Mouse (Mus musculus) embryonic facial prominence, embryonic 12.5 days (tissue): ENCODE results near the gene Gm49358. TPM values are rescaled to one million over a fixed set of nuclear protein-coding genes. Genes with fewer than 3 reads are reported as not detected.

Source experiments
- ATAC-seq: fragments of 200-750 bp; cut with Nextera tagmentation; 2 replicates; pipeline ENCODE4 v1.8.0; 2017; ENCODE audit not compliant: insufficient number of reproducible peaks, insufficient read depth, low FRiP score, low TSS enrichment
- H3K27ac ChIP-seq: fragments of 300-500 bp; sonication (generic); 2 replicates; pipeline ENCODE4 v1.5.1; 2016; ENCODE audit warnings: mild to moderate bottlenecking
- H3K27me3 ChIP-seq: fragments of 300-500 bp; sonication (generic); 2 replicates; pipeline ENCODE4 v1.6.1; 2016; ENCODE audit warnings: mild to moderate bottlenecking, moderate library complexity
- H3K36me3 ChIP-seq: fragments of 300-500 bp; sonication (generic); 2 replicates; pipeline ENCODE4 v1.6.1; 2016; ENCODE audit warnings: mild to moderate bottlenecking
- H3K4me1 ChIP-seq: fragments of 300-500 bp; sonication (generic); 2 replicates; pipeline ENCODE4 v1.6.1; 2016
- H3K4me2 ChIP-seq: fragments of 300-500 bp; sonication (generic); replicated peaks from 2 replicates; pipeline ENCODE4 v1.6.1; 2016; ENCODE audit warnings: mild to moderate bottlenecking, moderate library complexity
- H3K4me3 ChIP-seq: fragments of 300-500 bp; sonication (generic); 2 replicates; pipeline ENCODE4 v1.5.1; 2016; ENCODE audit warnings: mild to moderate bottlenecking
- H3K9ac ChIP-seq: fragments of 300-500 bp; sonication (generic); 2 replicates; pipeline ENCODE4 v1.6.1; 2016; ENCODE audit warnings: mild to moderate bottlenecking, moderate library complexity
- H3K9me3 ChIP-seq: fragments of 300-500 bp; sonication (generic); 2 replicates; pipeline ENCODE4 v1.6.1; 2016; ENCODE audit warnings: mild to moderate bottlenecking, moderate library complexity
- WGBS: fragments of 180-500 bp; shearing (Covaris S2); methylation state at CpG from one replicate; pipeline ENCODE4 v1.1.7; 2016; 5-methylcytosine and 5-hydroxymethylcytosine counted together
- polyA plus RNA-seq: library from polyadenylated mRNA; unstranded; fragments of >200 nt; fragmentation: Nextera tagmentation; extraction: Ambion mirVana; gene quantifications from 2 replicates; pipeline ENCODE4 v1.2.1, GENCODE M21; 2016

Gm49358 gene
- polyA plus RNA-seq, 1 experiment from 2014 or later: not detected

DNA sequence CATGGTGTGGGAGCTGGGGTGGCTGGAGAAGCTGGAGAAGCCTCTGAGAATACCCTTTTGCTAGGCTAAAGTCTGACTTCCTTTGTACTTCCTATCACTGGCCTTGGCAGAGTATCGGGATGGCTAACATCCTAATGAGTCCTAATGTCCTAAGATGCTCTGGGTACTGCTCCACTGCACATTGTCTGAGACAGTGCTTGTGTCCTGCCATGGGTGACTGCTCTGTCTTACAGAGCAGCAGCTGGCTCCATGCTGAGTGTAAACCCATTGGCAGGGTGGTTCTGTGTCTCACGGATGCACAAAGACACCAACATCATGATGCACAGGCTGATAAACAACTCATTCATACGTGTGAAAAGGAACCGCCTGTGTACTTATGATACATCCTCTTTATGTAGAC is 85.3 kb downstream of the Gm49358 start:
- H3K27me3 ChIP-seq: no peaks in the 10 kb centered on the region
- WGBS: 87% methylated on average over 4 of the region's 4 CpGs
- no peaks in the 10 kb centered on the region for H3K36me3 ChIP-seq
- no peak overlapping the region for H3K4me3 ChIP-seq
- H3K9ac ChIP-seq: no peak overlapping the region
- no peaks in the 10 kb centered on the region for H3K9me3 ChIP-seq
- H3K27ac ChIP-seq: no peak overlapping the region
- ATAC-seq: no peak
- no peaks in the 10 kb centered on the region for H3K4me1 ChIP-seq
- no peak overlapping the region for H3K4me2 ChIP-seq

DNA sequence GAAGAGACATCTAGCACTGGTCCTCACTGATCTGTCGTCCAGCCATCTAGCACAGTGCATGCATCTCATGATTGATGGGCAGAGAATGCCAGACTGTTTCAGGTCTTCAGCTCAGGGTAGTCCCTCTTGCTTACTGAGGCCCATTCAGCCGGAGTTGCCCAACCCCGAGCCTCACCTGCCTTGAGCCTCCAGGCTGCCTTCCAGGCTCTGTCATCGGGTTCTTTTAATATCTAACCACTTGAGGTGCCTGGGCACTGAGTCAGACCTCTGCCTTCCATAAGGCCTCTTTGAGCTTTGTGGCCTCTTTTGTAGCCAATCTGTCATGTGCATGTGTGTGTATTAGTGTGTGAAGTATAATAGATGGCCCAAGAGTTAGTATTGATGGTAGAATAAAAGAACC is 85.7 kb downstream of the Gm49358 start:
- no peaks in the 10 kb centered on the region for H3K27me3 ChIP-seq
- H3K9me3 ChIP-seq: no peaks in the 10 kb centered on the region
- H3K4me3 ChIP-seq: no peak overlapping the region
- H3K9ac ChIP-seq: no peak overlapping the region
- ATAC-seq: no peak
- H3K4me2 ChIP-seq: no peak overlapping the region
- H3K4me1 ChIP-seq: no peaks in the 10 kb centered on the region
- 91% methylated on average over 4 of the region's 4 CpGs for WGBS
- no peak overlapping the region for H3K27ac ChIP-seq
- no peaks in the 10 kb centered on the region for H3K36me3 ChIP-seq

DNA sequence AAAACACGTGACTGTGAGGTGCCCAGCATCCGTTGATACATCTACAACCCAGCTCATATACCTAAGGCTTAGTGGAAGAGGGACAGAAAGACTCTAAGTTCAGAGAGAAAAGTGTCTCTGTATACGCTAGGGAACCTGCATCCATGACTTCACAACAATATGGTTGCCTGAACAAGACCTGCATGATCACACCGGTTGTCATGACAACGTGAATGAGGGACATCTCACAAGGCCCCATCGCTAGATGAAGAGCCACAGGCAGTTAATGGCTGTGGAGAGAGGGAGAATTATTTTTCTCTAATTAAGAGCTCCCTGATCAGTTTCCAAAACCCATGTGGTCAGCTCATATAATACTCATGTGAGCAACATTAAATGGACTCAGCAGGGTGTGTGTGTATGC is 88.4 kb downstream of the Gm49358 start:
- no peak for ATAC-seq

DNA sequence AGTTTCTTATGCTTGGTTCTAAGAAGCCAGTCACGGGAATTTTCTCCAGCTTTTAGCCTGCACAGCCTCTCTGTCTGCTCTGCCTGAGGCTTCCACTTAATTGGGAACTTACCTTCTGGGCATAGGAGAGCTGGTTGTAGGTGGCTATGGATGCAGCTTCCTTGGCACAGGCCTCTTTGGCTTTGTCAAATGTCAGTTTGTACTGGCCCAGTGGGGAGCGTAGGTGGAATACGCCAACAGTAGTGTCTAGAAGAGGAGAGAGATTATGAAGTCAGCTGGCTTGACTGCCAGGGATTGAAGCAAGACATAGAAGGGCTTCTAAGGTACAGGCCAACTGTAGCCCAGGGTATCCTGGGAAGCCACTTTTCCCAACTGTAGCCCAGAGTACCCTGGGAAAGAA is 89.7 kb downstream of the Gm49358 start:
- no peaks in the 10 kb centered on the region for H3K27me3 ChIP-seq
- H3K4me1 ChIP-seq: no peaks in the 10 kb centered on the region
- H3K27ac ChIP-seq: no peak overlapping the region
- H3K4me3 ChIP-seq: no peak overlapping the region
- H3K9me3 ChIP-seq: no peaks in the 10 kb centered on the region
- no peak for ATAC-seq
- 74% methylated on average over 3 of the region's 3 CpGs for WGBS
- no peaks in the 10 kb centered on the region for H3K36me3 ChIP-seq
- no peak overlapping the region for H3K9ac ChIP-seq
- H3K4me2 ChIP-seq: no peak overlapping the region

More for the DNA sequence above, 88.4 kb downstream of the Gm49358 start:
- no peak overlapping the region for H3K27ac ChIP-seq
- no peaks in the 10 kb centered on the region for H3K9me3 ChIP-seq
- H3K9ac ChIP-seq: no peak overlapping the region
- H3K4me2 ChIP-seq: no peak overlapping the region
- WGBS: 83% methylated on average over 6 of the region's 6 CpGs
- H3K36me3 ChIP-seq: no peaks in the 10 kb centered on the region
- no peaks in the 10 kb centered on the region for H3K27me3 ChIP-seq
- H3K4me1 ChIP-seq: no peaks in the 10 kb centered on the region
- H3K4me3 ChIP-seq: no peak overlapping the region

DNA sequence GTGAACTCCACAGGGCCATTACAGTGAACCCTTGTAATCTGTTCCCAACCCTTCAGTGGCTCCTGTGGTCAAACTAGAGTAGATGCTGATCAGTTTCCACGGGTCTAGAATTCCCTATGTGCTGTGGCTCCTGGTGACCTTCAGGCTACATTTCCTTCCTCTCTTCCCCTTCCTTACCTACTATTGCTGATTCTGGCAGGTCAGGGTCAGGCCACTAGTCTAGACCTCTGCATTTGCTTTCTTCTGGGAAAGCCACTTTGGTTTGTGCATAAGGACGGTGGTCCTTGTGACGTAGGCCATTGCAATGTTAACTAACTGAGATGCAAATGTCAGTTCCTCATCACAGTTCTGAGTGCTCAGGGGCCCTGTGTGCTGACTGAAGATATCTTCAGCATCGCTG is 96.6 kb downstream of the Gm49358 start:
- no peaks in the 10 kb centered on the region for H3K36me3 ChIP-seq
- WGBS: 69% methylated on average over 4 of the region's 4 CpGs

DNA sequence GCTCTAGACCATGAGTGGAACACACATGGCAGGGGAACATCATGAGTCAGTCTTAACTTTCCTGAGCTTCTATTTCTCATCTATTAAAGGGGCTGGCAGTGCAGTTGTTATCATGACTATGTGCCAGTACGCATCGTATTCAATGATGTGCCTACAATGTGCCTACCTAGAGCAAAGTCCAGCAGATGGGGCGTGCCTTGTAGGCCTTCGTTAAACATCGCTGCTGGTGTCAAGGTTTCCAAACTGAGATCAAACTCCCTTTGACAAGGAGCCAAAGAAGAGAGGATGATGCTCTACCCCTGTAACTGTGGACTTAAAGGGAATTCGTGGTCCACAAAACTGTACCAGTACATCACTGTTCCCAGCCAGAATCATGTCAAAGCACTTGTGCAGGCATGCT is 98.7 kb downstream of the Gm49358 start:
- Histone ChIP-seq H3K4me2 (no peak overlapping the region), H3K9ac (no peak overlapping the region), H3K36me3 (no peaks in the 10 kb centered on the region), H3K4me3 (no peak overlapping the region), H3K27me3 (no peaks in the 10 kb centered on the region), H3K27ac (no peak overlapping the region), H3K4me1 (no peaks in the 10 kb centered on the region), H3K9me3 (no peaks in the 10 kb centered on the region)
- WGBS: 89% methylated on average over 6 of the region's 6 CpGs
- no peak for ATAC-seq

More for the DNA sequence above, 96.6 kb downstream of the Gm49358 start:
- ATAC-seq: no peak
- Histone ChIP-seq H3K4me3 (no peak overlapping the region), H3K4me2 (no peak overlapping the region), H3K27ac (no peak overlapping the region), H3K27me3 (no peaks in the 10 kb centered on the region), H3K9ac (no peak overlapping the region), H3K9me3 (no peaks in the 10 kb centered on the region), H3K4me1 (no peaks in the 10 kb centered on the region)

DNA sequence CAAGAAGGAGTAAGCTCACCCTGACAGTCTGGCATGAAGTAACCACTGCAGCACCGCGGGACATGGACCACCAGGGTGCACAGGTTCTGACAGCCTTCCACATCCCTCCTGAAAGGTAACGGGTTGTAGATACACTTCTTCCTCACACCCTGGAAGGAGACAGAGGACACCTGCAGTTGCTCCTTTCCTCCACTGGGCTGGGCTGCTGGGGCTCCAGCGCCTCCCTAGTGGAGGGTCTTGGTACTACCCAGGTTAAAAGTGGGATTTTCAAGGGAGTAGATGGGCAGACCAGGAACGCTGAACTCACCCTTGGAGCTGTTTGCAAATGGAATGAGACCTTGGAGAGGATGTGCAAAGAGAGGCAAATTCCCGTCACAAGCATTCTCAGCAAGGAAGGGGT is 99.7 kb downstream of the Gm49358 start:
- Histone ChIP-seq H3K9ac (no peak overlapping the region), H3K27ac (no peak overlapping the region), H3K4me1 (no peaks in the 10 kb centered on the region), H3K36me3 (no peaks in the 10 kb centered on the region), H3K9me3 (no peaks in the 10 kb centered on the region), H3K27me3 (no peaks in the 10 kb centered on the region), H3K4me3 (no peak overlapping the region), H3K4me2 (no peak overlapping the region)
- 88% methylated on average over 6 of the region's 6 CpGs for WGBS
- ATAC-seq: no peak

DNA sequence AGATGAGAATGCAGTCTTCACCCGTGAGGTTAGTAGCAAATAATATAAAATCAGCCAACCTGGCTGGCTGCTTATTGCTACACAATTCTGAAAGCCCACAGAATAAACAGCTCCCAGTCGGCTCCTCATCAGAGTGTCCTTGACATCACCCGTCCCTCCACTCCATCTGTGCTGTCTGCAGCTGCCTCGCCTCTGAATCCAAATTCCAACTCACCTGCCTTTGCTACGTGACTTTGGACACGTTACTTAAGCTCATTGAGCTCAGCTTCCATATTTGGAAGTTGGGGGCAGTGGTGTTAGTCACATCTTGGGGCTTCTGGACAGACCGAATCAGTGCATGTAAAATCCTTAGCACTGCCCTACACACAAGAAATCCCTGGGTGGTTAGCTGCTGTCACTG is 108.3 kb downstream of the Gm49358 start:
- Histone ChIP-seq H3K9ac (no peak overlapping the region), H3K4me2 (no peak overlapping the region), H3K9me3 (no peaks in the 10 kb centered on the region), H3K4me3 (no peak overlapping the region), H3K4me1 (no peaks in the 10 kb centered on the region), H3K27ac (no peak overlapping the region), H3K36me3 (no peaks in the 10 kb centered on the region), H3K27me3 (no peaks in the 10 kb centered on the region)
- ATAC-seq: no peak
- WGBS: 80% methylated on average over 7 of the region's 7 CpGs

DNA sequence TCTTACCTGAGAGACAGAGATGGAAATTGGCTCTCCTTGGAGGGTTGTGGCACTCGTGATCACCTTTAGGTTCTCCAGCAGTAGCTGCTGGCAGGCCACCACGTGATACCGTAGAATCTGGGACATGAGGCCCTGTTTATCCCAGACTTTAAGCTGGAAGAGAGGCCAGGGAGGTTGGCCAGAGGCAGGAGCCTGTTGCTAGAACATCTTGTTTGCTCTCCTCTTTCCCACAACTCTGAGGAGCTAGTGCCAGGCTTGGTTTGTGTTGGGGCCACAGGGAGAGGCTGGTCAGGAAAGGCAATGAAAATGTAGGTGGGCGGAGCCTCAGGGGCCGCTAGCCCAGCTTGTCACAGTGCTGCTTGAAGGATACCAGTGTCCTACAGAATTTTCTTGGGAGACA is 108.8 kb downstream of the Gm49358 start:
- Histone ChIP-seq H3K9me3 (no peaks in the 10 kb centered on the region), H3K4me3 (no peak overlapping the region), H3K27ac (no peak overlapping the region), H3K36me3 (no peaks in the 10 kb centered on the region), H3K4me2 (no peak overlapping the region), H3K9ac (no peak overlapping the region), H3K27me3 (no peaks in the 10 kb centered on the region), H3K4me1 (no peaks in the 10 kb centered on the region)
- WGBS: 73% methylated on average over 5 of the region's 5 CpGs
- ATAC-seq: no peak

DNA sequence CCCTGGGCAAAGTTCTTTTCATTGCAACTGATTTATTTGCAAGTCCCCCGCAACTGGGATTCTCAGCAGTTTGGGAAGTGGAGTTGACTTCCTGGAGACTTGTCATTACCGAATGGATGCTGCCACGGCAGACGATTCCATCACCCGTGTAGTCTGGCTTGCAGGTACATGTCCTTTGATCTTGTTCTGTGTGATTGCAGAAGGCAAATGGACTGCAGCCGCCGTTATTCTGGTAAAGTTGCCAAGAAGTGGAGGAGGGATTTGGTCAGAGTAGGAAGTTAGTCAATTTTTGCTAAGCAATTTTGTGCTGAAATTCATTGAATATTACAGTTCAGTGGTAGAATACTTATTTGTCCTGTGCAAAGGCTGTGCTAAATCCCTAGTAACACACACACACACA is 114.9 kb downstream of the Gm49358 start:
- Histone ChIP-seq H3K36me3 (no peaks in the 10 kb centered on the region), H3K4me2 (no peak overlapping the region), H3K27ac (no peak overlapping the region), H3K4me1 (no peaks in the 10 kb centered on the region), H3K9me3 (no peaks in the 10 kb centered on the region), H3K27me3 (no peaks in the 10 kb centered on the region), H3K4me3 (no peak overlapping the region), H3K9ac (no peak overlapping the region)
- 81% methylated on average over 7 of the region's 7 CpGs for WGBS
- ATAC-seq: no peak

DNA sequence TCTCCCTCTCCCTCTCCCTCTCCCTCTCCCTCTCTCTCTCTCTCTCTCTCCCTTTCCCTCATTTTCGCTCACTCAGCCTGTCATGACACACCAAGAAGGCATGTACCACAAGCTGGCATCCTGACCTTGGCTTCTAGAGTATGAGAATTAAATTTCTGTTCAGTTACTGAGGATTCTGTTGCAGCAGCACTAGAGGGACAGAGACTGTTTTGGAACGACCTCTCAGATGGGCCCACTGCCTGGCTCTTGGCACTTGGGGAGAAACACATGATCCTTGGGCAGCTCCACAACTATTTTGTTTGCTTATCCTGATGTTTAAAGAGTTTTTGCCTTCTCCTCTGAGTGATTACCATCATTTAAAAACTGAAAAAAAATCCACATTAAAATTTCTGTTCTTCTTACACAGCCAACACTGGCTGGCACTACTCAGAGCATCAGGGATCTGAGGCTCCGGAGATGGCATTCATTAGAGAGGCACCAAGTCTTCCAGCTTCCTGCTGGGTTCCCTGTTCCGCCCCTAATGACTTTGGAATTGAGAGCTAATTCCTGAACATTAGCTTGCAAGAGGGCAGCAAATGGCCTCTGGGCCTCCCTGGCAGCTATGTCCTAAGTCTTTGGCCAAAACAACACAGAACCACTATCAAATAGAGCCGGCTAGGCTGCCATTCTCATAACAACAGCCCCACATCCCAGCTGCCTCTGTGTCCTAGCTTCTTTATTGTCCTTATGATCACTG is 116.5 kb downstream of the Gm49358 start:
- H3K27me3 ChIP-seq: no peaks in the 10 kb centered on the region
- H3K9me3 ChIP-seq: no peaks in the 10 kb centered on the region
- no peaks in the 10 kb centered on the region for H3K36me3 ChIP-seq
- no peaks in the 10 kb centered on the region for H3K4me1 ChIP-seq
- H3K4me2 ChIP-seq: no peak overlapping the region
- no peak overlapping the region for H3K27ac ChIP-seq
- ATAC-seq: no peak
- no peak overlapping the region for H3K4me3 ChIP-seq
- H3K9ac ChIP-seq: no peak overlapping the region
- WGBS: 49% methylated on average over 5 of the region's 5 CpGs

DNA sequence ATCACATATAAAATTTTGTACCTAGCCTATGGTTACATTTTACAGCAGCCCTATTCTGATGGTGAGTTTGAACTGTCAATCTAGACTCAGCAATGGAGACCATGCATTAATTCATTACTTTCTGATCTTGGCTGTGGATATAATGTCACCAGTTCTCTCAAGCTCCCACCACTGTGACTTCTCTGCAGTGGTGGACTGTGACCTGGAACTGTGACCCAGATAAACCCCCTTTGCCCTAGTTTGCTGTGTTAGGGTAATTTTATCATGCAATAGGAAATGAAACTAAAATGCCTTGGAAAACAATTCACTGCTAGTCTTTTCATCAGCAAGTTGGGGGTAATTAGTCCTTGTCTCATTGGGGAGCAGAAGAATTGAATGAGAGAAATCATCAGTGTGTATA is 117.7 kb downstream of the Gm49358 start:
- H3K4me1 ChIP-seq: no peaks in the 10 kb centered on the region
- ATAC-seq: no peak
- H3K36me3 ChIP-seq: no peaks in the 10 kb centered on the region
- H3K27ac ChIP-seq: no peak overlapping the region
- no peaks in the 10 kb centered on the region for H3K9me3 ChIP-seq
- no peak overlapping the region for H3K4me3 ChIP-seq
- H3K9ac ChIP-seq: no peak overlapping the region
- no peak overlapping the region for H3K4me2 ChIP-seq
- no peaks in the 10 kb centered on the region for H3K27me3 ChIP-seq
